19 mouse cellular contexts compared by ENCODE assay signal in genomic region chr5:77385900-77386595, GRCm38 (mm10). TPM values are rescaled to one million over a fixed set of nuclear protein-coding genes. Genes with fewer than 3 reads are reported as not detected.
DNase-seq lines count a peak whose midpoint lies in the region; ATAC-seq and TF ChIP-seq lines count a peak whose summit lies in the region.
"Had no signal": no experiment of that assay in that cellular context is flagged by ENCODE, and none has a peak within 500 bp of the region (broad histone marks: within the 10 kb centered on the region; RNA-seq: fewer than 3 reads in every experiment).

No protein-coding gene starts in this region.

- H3K79me2 ChIP-seq in heart, adult 2 months (replicated peaks; ENCODE audit: control insufficient read depth, insufficient read depth, low read length): no peaks in the 10 kb centered on the region

- H3K36me3 ChIP-seq in heart, adult 2 months (ENCODE audit: control insufficient read depth, insufficient read depth, low read length): peaks cover 14% of the 10 kb centered on the region
- no peaks in the 10 kb centered on the region for H3K36me3 ChIP-seq in liver, embryonic 12.5 days
- H3K36me3 ChIP-seq in megakaryocyte, embryonic 14.5 days (replicated peaks; ENCODE audit: low read length): no peaks in the 10 kb centered on the region
- no peaks in the 10 kb centered on the region for H3K36me3 ChIP-seq in neural tube, embryonic 15.5 days
- H3K36me3 ChIP-seq: embryonic facial prominence, embryonic 15.5 days; forebrain, embryonic 15.5 days; hindbrain, embryonic 13.5 days; neural tube, embryonic 13.5 days had no signal

- DNase-seq in heart, adult 2 months: no peak
- DNase-seq in heart, postnatal 10 days: no peak
- no peak for DNase-seq in liver
- peak; percentile 28 for DNase-seq in CD4-positive helper T cell, adult 2 months (ENCODE audit: low read depth, low spot score)
- no peak for DNase-seq in right cerebral cortex, postnatal 36 days (ENCODE audit: low spot score in 2 of 2)
- DNase-seq: adrenal gland, postnatal 25 days; cerebellum, adult 2 months; lung, embryonic 14.5 days; right cerebral cortex, postnatal 14 days had no signal

- TF ChIP-seq CTCF in heart, adult 2 months (IDR thresholded peaks at IDR 0.05): no peak

- TF ChIP-seq POLR2A in heart, adult 2 months (IDR thresholded peaks at IDR 0.05; ENCODE audit: insufficient read depth, low read depth, low read length): no peak

- H3K4me3 ChIP-seq in heart, adult 2 months: no peak overlapping the region
- no peak overlapping the region for H3K4me3 ChIP-seq in liver, embryonic 12.5 days
- peak overlapping the region; percentile 34 for H3K4me3 ChIP-seq in megakaryocyte, embryonic 14.5 days (replicated peaks)
- H3K4me3 ChIP-seq in neural tube, embryonic 15.5 days (replicated peaks): no peak overlapping the region
- H3K4me3 ChIP-seq: embryonic facial prominence, embryonic 15.5 days; forebrain, embryonic 15.5 days; hindbrain, embryonic 13.5 days; neural tube, embryonic 13.5 days had no signal

- intact Hi-C loops in heart, adult 2 months (cut with DNase I): no loop called here
- intact Hi-C loops in heart, postnatal 10 days (cut with DNase I): no loop called here

- WGBS in heart, adult 2 months: 53% methylated on average over 6 of the region's 6 CpGs
- WGBS in liver, embryonic 12.5 days (ENCODE audit: insufficient replicate concordance): 29% methylated on average over 6 of the region's 6 CpGs
- WGBS in neural tube, embryonic 15.5 days: 75% methylated on average over 6 of the region's 6 CpGs

- H3K4me2 ChIP-seq in liver, embryonic 12.5 days: no peak overlapping the region
- H3K4me2 ChIP-seq in neural tube, embryonic 15.5 days: no peak overlapping the region
- H3K4me2 ChIP-seq: embryonic facial prominence, embryonic 15.5 days; forebrain, embryonic 15.5 days; hindbrain, embryonic 13.5 days; lung, embryonic 14.5 days; neural tube, embryonic 13.5 days had no signal

- 0 out of 2 replicates have a peak, but pooled peaks have one; percentile 3 for ATAC-seq in liver, embryonic 12.5 days
- no peak for ATAC-seq in neural tube, embryonic 15.5 days (ENCODE audit: low FRiP score)
- ATAC-seq: activated CD4-positive, CD25-positive, alpha-beta regulatory T cell, adult 4 months; forebrain, embryonic 15.5 days had no signal

- TF ChIP-seq EP300 in heart, adult 2 months (IDR thresholded peaks at IDR 0.05; ENCODE audit: insufficient read depth, low read depth, low read length): no peak

- peaks cover 26% of the 10 kb centered on the region for H3K4me1 ChIP-seq in heart, adult 2 months (ENCODE audit: control insufficient read depth, insufficient read depth, low read length)
- peaks cover 22% of the 10 kb centered on the region; the same call in 1 of the 2 replicates for H3K4me1 ChIP-seq in liver, embryonic 12.5 days
- H3K4me1 ChIP-seq in megakaryocyte, embryonic 14.5 days: peaks cover 70% of the 10 kb centered on the region
- no peaks in the 10 kb centered on the region for H3K4me1 ChIP-seq in neural tube, embryonic 15.5 days
- H3K4me1 ChIP-seq: embryonic facial prominence, embryonic 15.5 days; forebrain, embryonic 15.5 days; hindbrain, embryonic 13.5 days; neural tube, embryonic 13.5 days had no signal

- peak overlapping the region; percentile 73 for H3K27ac ChIP-seq in heart, adult 2 months
- no peak overlapping the region for H3K27ac ChIP-seq in liver, embryonic 12.5 days
- no peak overlapping the region for H3K27ac ChIP-seq in neural tube, embryonic 15.5 days (replicated peaks)
- H3K27ac ChIP-seq: embryonic facial prominence, embryonic 15.5 days; forebrain, embryonic 15.5 days; hindbrain, embryonic 13.5 days; macrophage; neural tube, embryonic 13.5 days had no signal

- H3K9me3 ChIP-seq in liver, embryonic 12.5 days (replicated peaks): no peaks in the 10 kb centered on the region
- no peaks in the 10 kb centered on the region for H3K9me3 ChIP-seq in megakaryocyte, embryonic 14.5 days
- no peaks in the 10 kb centered on the region for H3K9me3 ChIP-seq in neural tube, embryonic 15.5 days (replicated peaks)
- H3K9me3 ChIP-seq: embryonic facial prominence, embryonic 15.5 days; forebrain, embryonic 15.5 days; hindbrain, embryonic 13.5 days; neural tube, embryonic 13.5 days had no signal

- no peaks in the 10 kb centered on the region for H3K27me3 ChIP-seq in heart, adult 2 months (ENCODE audit: control insufficient read depth, insufficient read depth, low read length)
- no peaks in the 10 kb centered on the region for H3K27me3 ChIP-seq in liver, embryonic 12.5 days (replicated peaks)
- H3K27me3 ChIP-seq in megakaryocyte, embryonic 14.5 days (replicated peaks): no peaks in the 10 kb centered on the region
- H3K27me3 ChIP-seq in neural tube, embryonic 15.5 days (replicated peaks): no peaks in the 10 kb centered on the region
- H3K27me3 ChIP-seq: embryonic facial prominence, embryonic 15.5 days; forebrain, embryonic 15.5 days; hindbrain, embryonic 13.5 days; neural tube, embryonic 13.5 days; Patski had no signal

- H3K9ac ChIP-seq in heart, adult 2 months (ENCODE audit: low read depth, low read length): no peak overlapping the region
- H3K9ac ChIP-seq in liver, embryonic 12.5 days: no peak overlapping the region
- no peak overlapping the region for H3K9ac ChIP-seq in neural tube, embryonic 15.5 days (replicated peaks)
- H3K9ac ChIP-seq: embryonic facial prominence, embryonic 15.5 days; forebrain, embryonic 15.5 days; hindbrain, embryonic 13.5 days; lung, embryonic 14.5 days; neural tube, embryonic 13.5 days had no signal

RNA-seq across cellular contexts. Expression of gene Igfbp7, which starts 21.8 kb away (rescaled TPM):
- total RNA-seq in heart, adult 2 months (2021): 100 to 1,000 TPM; 174 to 205 TPM
- 342 and 353 TPM in 2 replicates for polyA plus RNA-seq in heart, adult 2 months (2012; rRNA removed)
- total RNA-seq in heart, postnatal 10 days (2021): 100 to 1,000 TPM; 435 to 466 TPM
- 13.4 and 14.2 TPM in 2 replicates for polyA plus RNA-seq in liver, embryonic 12.5 days (2016; fragmentation: Nextera tagmentation; extraction: Ambion mirVana)
- 2.6 and 4.0 TPM in 2 replicates for polyA plus RNA-seq in megakaryocyte, embryonic 14.5 days (2012; ENCODE audit: insufficient read depth, low replicate concordance)
- polyA plus RNA-seq in neural tube, embryonic 15.5 days (2015; fragmentation: Nextera tagmentation; extraction: Ambion mirVana): 64.4 and 64.8 TPM in 2 replicates
